Mouse (Mus musculus) NIH3T3 (cell line): ENCODE results near the gene Pkd1l3.

Experiments
- DNase-seq: peaks from one replicate; pipeline ENCODE4 v3.0.0-alpha.2; 2012; ENCODE audit warnings: low read depth

Gene Pkd1l3

DNA sequence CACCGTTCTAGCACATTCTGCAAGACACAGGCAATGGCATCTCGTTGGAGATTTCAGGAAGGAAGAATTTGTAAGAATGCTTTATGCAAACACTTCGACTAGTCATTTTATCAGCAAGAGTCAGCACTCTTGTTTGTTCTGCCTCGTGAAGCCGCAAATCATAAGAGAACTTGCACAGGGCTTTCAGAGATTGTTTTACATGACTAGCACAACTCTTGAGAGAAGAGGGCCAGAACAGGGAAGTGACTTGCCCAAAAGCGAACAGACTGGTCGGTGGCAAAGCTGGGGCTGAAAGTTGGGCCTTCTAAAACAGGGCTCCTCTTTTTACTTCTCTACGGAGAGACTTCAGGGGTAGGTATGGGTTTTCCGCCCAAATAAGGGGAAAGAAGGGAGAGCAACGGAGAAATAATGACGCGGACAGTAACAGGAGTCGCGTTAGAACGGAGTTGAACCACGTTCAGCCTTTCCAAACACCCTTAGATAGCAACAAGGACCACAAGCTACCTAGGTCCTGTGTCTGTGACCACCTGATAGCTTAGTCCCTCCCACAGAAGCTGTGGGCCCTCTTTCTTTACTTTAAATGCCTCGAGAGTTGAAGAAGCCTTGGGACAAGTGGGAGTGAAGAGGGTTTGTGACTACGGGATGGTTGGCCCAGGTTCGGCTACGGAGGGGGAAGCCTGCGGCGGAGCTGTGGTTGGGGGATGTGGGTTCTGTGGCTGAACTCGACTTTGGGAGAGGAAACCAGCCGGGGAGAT, 90.4 kb downstream of the Pkd1l3 start:
- no peak for DNase-seq

DNA sequence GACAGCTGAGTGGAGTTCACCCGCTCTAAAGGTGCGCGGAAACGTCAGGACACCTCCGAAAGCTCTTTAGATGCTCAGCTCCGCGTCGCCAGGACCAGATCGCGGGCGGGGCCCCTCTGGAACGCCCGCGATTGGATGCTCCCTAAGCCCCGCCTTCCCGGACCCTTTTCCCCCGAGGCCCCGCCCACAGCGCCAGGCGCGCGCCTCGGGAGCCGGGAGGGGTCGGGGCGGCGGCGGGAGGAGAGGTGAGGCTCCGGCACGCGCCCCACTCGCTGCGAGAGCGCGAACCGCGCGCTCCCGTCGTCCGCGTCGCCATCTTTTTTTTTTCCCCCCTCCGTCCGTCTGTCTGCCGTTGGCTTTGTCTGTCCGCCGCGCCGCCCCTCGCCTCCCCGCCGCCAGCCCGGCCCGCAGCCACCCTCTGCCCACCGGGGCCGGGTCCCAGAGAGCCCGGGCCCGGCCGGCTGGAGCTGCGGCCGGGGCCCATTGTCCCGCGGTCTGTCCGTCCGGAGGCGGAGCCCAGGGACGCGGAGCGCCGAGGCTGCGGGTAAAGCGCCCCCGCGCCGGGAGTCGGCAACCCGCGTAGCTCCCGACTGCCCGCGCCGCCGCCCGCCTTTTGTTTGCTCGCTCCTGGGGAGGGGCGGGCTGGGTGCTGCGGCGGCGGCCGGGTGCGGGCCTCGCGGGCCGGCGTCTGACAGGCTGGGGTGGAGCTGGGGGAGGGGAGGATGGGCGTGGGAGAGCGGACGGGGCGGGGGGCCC, 91.2 kb downstream of the Pkd1l3 start, which contains the start of gene Zfp821:
Gene Zfp821 (plus strand): TSS at position 227 of the 756 bp plus-strand sequence.
- peak; percentile 97 for DNase-seq

DNA sequence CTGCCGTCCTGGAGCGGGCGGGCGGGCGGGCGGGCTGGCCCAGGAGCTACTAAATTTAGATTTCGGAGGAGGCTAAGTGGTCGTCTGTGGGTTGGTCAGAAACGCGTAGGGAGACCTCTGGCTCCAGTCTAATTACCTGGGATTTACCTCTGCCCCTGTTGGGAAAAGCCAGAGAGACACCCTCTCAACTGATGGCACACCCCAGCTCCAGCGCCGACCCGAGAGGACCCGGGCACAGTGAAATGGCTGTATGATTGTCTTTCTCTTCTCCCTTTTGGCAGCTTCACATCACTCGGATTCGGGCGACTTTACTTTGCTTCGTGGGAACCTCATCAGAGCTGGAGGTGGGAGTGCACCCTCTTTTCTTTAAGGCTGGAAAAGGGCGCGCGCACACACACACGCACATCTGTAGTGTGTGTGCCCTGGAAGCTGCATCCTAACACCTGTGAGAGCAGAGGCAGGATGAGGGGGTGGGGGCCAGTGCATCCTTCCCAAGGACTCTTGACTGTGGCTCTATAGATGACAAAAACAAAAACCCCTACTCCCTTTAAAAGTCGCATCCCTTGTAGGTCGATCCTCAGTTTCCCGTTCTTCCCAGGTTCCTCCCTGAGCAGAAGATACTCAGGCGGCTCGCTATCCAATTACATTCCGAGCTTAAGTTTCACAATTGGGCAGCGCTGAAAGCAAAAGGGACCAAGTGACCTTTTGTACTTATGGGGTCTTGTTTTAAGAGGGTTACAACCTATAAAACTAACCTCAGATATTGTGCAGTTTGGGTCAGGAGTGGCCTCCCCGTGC, 92.0 kb downstream of the Pkd1l3 start:
- peak; percentile 23 for DNase-seq

DNA sequence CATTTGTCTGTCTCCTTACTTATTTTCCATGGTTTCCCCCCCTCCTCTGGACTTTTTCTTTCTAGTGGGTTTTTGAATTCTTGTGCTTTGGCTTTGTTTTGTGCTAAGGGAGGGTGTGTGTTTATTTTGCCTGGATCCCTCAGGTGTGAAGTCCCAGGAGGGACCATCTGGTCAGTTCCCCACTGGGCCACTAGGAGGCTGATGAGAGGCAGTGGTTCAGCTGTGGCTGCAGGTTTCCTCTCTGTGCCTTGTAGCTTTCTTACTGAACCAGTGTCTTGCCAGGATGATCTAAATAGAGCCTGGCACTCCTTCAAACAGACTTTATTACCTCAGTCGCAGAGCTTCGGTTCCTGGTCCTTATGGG, 92.5 kb downstream of the Pkd1l3 start:
- peak; percentile 79 for DNase-seq

DNA sequence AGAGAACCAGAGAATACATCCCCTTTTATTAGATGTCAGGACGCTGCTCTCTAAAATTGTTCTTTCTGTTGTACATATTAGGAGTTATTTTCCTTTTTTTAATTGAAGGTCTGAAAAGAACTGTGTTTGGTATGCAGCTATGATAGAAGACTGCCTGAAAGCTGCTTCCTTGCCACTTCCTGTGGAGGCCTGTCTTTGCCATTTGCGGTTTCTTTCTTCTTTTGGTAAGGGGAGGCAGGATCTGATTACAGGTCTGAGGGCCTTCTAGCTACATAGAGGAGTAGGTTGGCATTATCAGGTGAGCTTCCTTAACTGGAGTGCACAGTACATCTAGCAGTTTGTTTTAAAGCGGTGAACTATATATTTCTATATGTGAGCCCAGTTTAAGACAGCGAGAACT, 93.6 kb downstream of the Pkd1l3 start:
- no peak for DNase-seq

DNA sequence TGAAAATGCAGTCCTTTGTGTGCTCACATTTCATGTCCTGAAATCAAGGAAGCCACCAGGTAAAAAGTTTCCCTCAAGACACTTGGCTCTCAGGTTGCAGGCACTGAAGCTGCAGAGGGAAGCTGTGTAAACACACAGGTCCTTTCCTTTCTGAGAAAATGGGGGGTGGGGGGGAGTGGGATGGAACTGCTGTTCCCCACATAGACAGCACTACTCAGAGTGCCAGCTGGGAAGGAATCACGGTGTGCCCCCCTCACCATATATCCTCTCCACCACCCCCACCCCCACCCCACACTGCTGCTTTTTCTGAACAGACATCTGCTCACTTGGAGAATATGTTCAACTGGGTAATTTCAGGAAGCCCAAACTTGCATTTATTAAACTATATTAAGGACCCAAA, 98.2 kb downstream of the Pkd1l3 start:
- no peak for DNase-seq

DNA sequence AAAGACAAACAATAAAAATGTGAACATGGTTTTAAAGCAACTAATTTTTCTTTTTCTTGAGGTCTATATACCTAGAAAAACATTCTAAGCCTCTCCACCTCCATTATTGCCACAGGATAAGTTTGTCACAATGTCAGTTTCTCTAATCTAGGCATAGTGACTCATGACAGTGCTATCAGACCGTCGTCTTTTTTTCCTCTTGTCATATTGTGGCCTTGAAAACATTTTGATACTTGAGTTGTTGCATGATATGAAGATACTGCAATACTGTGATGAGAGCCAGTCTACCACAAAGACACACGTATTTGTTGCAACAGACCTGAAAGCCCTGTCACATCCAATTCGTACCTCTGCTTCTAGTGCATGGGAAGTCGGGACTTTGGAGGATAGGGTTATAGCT, 100.6 kb downstream of the Pkd1l3 start:
- no peak for DNase-seq
